Mouse (Mus musculus): ENCODE measurements at regions not wholly inside any gene's neighbourhood (a gene's known extent, or its start where the extent isn't known, plus 50 kb on each side); places are given as distances from the start of the nearest gene placed in this dataset.

DNA sequence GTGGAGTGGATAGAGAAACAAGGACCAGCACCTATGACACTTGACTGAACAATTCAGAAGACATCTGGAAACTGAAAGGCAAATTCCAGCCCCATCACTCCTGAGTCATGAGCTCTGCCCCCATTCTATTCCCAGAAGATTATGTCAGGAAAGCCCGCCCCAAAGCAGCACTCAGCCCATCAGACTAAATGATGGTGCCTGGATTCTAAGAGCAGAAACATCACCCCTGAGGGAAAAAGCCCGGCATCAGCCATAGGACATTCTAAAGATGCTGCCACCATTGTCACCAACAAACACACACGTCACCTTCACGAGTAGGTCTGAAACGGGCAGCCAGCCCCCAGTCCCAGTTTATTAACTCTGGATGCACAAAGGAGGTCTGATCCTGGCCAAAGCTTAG, 469.7 kb downstream of the Prss52 start:
- no peak overlapping the region for H3K9ac ChIP-seq (replicated peaks; ENCODE audit: low read length)
- no peaks in the 10 kb centered on the region for H3K9me3 ChIP-seq (ENCODE audit: low read length)
- H3K27me3 ChIP-seq (ENCODE audit: insufficient read depth, low read length): peaks cover under 1% of the 10 kb centered on the region; the same call in 1 of the 2 replicates
- no peak overlapping the region for H3K27ac ChIP-seq (ENCODE audit: low read length)
- H3K4me3 ChIP-seq (ENCODE audit: low read length): no peak overlapping the region
- no peaks in the 10 kb centered on the region for H3K36me3 ChIP-seq (ENCODE audit: insufficient read depth, low read length)
- no peak for ATAC-seq (ENCODE audit: low FRiP score, low TSS enrichment)
- WGBS: 76% methylated on average over 5 of the region's 5 CpGs
- H3K4me2 ChIP-seq (replicated peaks; ENCODE audit: low read depth, low read length): no peak overlapping the region
- no peaks in the 10 kb centered on the region for H3K4me1 ChIP-seq (ENCODE audit: insufficient read depth, low read length)

DNA sequence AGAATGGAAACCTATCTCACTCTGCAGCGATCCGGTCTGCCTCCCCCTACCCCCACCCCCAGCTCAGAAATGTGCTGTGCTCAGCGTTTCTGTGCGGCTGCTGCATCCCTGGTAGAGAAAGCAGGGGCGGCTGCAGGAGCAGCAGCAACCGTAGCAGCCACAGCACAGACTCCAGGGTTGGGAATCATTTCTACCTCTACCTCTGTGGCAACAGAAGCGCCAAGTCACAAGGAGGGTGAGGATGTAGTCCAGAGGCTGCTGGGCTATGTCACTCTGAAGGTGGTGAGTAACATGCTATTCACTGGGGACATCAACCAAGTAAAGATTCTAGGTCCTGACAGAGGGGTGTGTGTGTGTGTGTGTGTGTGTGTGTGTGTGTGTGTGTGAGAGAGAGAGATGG, 470.2 kb downstream of the Prss52 start:
- H3K4me3 ChIP-seq (ENCODE audit: low read length): no peak overlapping the region
- no peak for ATAC-seq (ENCODE audit: low FRiP score, low TSS enrichment)
- no peaks in the 10 kb centered on the region for H3K36me3 ChIP-seq (ENCODE audit: insufficient read depth, low read length)
- H3K9ac ChIP-seq (replicated peaks; ENCODE audit: low read length): no peak overlapping the region
- 61% methylated on average over 7 of the region's 7 CpGs for WGBS
- H3K27ac ChIP-seq (ENCODE audit: low read length): no peak overlapping the region
- no peaks in the 10 kb centered on the region for H3K9me3 ChIP-seq (ENCODE audit: low read length)
- peaks cover 5% of the 10 kb centered on the region; the same call in 1 of the 2 replicates for H3K27me3 ChIP-seq (ENCODE audit: insufficient read depth, low read length)
- H3K4me1 ChIP-seq (ENCODE audit: insufficient read depth, low read length): no peaks in the 10 kb centered on the region
- no peak overlapping the region for H3K4me2 ChIP-seq (replicated peaks; ENCODE audit: low read depth, low read length)

DNA sequence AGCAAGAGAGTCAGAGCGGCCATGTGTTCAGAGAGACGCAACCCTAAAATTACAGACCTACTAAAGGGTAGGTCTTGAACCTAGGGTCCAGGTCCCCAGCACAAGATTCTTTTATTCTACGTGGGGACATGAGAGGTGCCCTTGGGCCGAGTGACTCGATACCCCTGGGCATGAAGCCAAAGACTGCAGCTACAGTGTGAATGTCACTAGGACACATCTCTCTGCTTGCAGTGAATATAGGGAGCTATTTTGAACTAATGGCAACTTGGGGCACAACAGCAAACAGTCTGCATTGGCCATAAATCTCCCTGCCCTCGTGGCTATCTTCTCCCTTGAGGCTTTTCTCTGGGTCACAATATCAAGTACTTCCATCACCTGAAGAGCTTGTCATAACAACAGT, 470.7 kb downstream of the Prss52 start:
- Histone ChIP-seq H3K36me3 (ENCODE audit: insufficient read depth, low read length) (no peaks in the 10 kb centered on the region), H3K4me3 (ENCODE audit: low read length) (no peak overlapping the region), H3K27ac (ENCODE audit: low read length) (no peak overlapping the region), H3K9me3 (ENCODE audit: low read length) (no peaks in the 10 kb centered on the region), H3K9ac (replicated peaks; ENCODE audit: low read length) (no peak overlapping the region), H3K27me3 (ENCODE audit: insufficient read depth, low read length) (peaks cover 10% of the 10 kb centered on the region), H3K4me1 (ENCODE audit: insufficient read depth, low read length) (no peaks in the 10 kb centered on the region), H3K4me2 (replicated peaks; ENCODE audit: low read depth, low read length) (no peak overlapping the region)
- no peak for ATAC-seq (ENCODE audit: low FRiP score, low TSS enrichment)
- WGBS: 61% methylated on average over 6 of the region's 6 CpGs

DNA sequence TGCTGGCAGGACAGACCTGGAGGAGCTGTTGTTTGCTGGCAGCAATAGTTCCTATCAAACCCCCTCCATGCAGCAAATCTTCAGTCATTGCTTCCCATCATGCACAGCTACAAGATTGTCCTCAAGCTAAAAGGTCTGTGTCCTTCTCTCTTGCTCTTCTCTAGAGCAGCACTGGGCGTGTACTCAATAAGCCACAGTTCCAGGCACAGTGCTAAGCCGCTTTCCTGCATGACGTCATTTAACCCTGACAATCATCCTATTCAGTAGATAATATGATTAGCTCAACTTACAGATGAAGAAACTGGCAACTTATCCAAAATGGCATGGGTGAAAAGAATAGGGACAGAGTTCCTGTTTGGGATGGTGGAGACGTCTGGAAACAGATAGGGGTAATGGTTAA, 471.9 kb downstream of the Prss52 start:
- peaks cover 21% of the 10 kb centered on the region for H3K27me3 ChIP-seq (ENCODE audit: insufficient read depth, low read length)
- H3K4me2 ChIP-seq (replicated peaks; ENCODE audit: low read depth, low read length): no peak overlapping the region
- H3K4me1 ChIP-seq (ENCODE audit: insufficient read depth, low read length): no peaks in the 10 kb centered on the region
- no peak overlapping the region for H3K27ac ChIP-seq (ENCODE audit: low read length)
- no peaks in the 10 kb centered on the region for H3K9me3 ChIP-seq (ENCODE audit: low read length)
- H3K36me3 ChIP-seq (ENCODE audit: insufficient read depth, low read length): no peaks in the 10 kb centered on the region
- H3K4me3 ChIP-seq (ENCODE audit: low read length): no peak overlapping the region
- H3K9ac ChIP-seq (replicated peaks; ENCODE audit: low read length): no peak overlapping the region
- ATAC-seq (ENCODE audit: low FRiP score, low TSS enrichment): no peak
- 75% methylated on average over 4 of the region's 4 CpGs for WGBS

DNA sequence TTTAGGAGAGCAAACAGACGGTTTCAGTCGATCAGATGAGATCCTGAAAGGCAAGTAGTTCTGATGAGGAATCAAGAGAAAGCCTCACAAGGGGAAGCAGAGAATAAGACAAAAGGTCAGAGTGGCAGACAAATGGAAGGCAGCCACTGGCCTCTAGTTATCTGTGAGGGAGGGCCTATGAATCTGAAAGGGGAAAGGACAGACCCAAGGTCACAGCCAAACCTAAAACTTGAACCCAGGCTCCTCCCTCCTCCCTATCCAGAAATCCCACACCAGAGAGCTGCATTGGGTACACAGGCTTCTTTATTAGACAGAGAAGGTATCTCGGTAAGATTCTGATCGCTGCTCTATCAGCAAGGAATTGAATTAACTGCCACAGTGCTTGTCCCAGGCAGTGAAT, 476.0 kb downstream of the Prss52 start:
- H3K4me2 ChIP-seq (replicated peaks; ENCODE audit: low read depth, low read length): no peak overlapping the region
- H3K36me3 ChIP-seq (ENCODE audit: insufficient read depth, low read length): no peaks in the 10 kb centered on the region
- no peak overlapping the region for H3K9ac ChIP-seq (replicated peaks; ENCODE audit: low read length)
- H3K9me3 ChIP-seq (ENCODE audit: low read length): no peaks in the 10 kb centered on the region
- H3K27me3 ChIP-seq (ENCODE audit: insufficient read depth, low read length): peaks cover 60% of the 10 kb centered on the region
- no peak for ATAC-seq (ENCODE audit: low FRiP score, low TSS enrichment)
- H3K4me1 ChIP-seq (ENCODE audit: insufficient read depth, low read length): no peaks in the 10 kb centered on the region
- H3K4me3 ChIP-seq (ENCODE audit: low read length): no peak overlapping the region
- no peak overlapping the region for H3K27ac ChIP-seq (ENCODE audit: low read length)
- WGBS: 74% methylated on average over 4 of the region's 4 CpGs

DNA sequence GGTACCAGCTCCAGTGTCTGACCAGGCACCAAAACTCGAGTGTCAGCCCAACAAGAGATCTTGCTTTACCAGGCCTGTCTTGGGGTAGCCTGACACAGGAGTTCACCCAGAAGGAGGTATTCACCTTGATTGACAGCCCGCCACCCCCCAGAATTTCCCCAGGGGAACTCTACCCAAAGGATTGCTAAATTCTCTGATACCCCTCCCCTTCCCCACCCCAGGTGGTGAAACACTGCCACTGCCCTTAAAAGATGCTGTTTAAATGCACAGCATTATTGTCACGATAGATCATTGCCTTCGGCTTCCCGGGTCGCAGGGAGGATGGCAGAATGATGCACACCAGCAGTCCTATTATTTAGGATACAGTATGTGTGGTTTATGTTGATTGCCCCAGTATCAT, 476.8 kb downstream of the Prss52 start:
- Histone ChIP-seq H3K4me1 (ENCODE audit: insufficient read depth, low read length) (no peaks in the 10 kb centered on the region), H3K36me3 (ENCODE audit: insufficient read depth, low read length) (no peaks in the 10 kb centered on the region), H3K4me3 (ENCODE audit: low read length) (no peak overlapping the region), H3K4me2 (replicated peaks; ENCODE audit: low read depth, low read length) (no peak overlapping the region), H3K27me3 (ENCODE audit: insufficient read depth, low read length) (peaks cover 68% of the 10 kb centered on the region), H3K9ac (replicated peaks; ENCODE audit: low read length) (no peak overlapping the region), H3K9me3 (ENCODE audit: low read length) (no peaks in the 10 kb centered on the region), H3K27ac (ENCODE audit: low read length) (no peak overlapping the region)
- no peak for ATAC-seq (ENCODE audit: low FRiP score, low TSS enrichment)
- 31% methylated on average over 6 of the region's 6 CpGs for WGBS

DNA sequence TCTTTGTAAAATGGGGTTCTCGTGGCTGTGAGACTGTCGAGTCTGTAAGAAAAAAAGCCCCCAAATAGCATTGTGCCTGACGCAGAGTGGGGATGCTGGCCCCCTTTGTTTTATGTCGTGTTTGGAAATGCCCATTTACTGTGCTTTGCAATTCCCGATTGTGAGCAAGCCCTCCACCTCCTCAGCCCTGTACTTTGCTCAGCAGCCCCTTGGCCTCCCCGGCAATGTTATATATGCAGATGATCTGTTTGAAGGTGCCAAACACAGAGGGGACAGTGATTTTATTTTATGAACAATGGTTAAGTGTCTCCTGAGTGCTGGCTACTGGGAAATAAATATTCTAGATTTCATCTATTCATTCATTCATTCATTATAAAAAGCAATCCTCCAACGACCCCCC, 477.6 kb downstream of the Prss52 start:
- Histone ChIP-seq H3K4me3 (ENCODE audit: low read length) (no peak overlapping the region), H3K9me3 (ENCODE audit: low read length) (no peaks in the 10 kb centered on the region), H3K27me3 (ENCODE audit: insufficient read depth, low read length) (peaks cover 76% of the 10 kb centered on the region), H3K36me3 (ENCODE audit: insufficient read depth, low read length) (no peaks in the 10 kb centered on the region), H3K4me1 (ENCODE audit: insufficient read depth, low read length) (no peaks in the 10 kb centered on the region), H3K9ac (replicated peaks; ENCODE audit: low read length) (no peak overlapping the region), H3K27ac (ENCODE audit: low read length) (no peak overlapping the region), H3K4me2 (replicated peaks; ENCODE audit: low read depth, low read length) (no peak overlapping the region)
- whole genome bisulfite sequencing: 17% methylated on average over 7 of the region's 7 CpGs
- no peak for ATAC-seq (ENCODE audit: low FRiP score, low TSS enrichment)

DNA sequence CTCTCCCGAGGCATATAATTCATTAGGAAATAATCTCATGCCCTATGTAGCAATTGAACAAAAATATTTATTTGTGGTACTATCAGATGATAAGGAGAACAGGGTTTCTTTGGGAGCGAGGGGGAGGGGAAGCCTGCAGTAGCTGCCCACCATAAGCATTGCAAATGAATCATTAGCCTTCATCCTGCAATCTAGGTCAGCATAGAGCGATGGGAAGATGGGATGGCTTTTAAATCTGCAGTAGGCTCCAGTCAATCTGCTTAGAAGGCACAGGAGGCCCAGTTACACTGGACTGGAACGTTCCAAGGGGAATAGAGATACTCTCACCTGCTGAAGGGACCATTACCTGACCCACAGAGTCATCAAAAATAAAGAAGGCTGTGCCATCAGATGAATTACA, 478.7 kb downstream of the Prss52 start:
- H3K27ac ChIP-seq (ENCODE audit: low read length): no peak overlapping the region
- H3K27me3 ChIP-seq (ENCODE audit: insufficient read depth, low read length): peaks cover 87% of the 10 kb centered on the region
- no peaks in the 10 kb centered on the region for H3K9me3 ChIP-seq (ENCODE audit: low read length)
- ATAC-seq (ENCODE audit: low FRiP score, low TSS enrichment): no peak
- H3K9ac ChIP-seq (replicated peaks; ENCODE audit: low read length): no peak overlapping the region
- WGBS: 32% methylated on average over 4 of the region's 4 CpGs
- H3K4me1 ChIP-seq (ENCODE audit: insufficient read depth, low read length): peaks cover 10% of the 10 kb centered on the region; the same call in 1 of the 2 replicates
- H3K4me3 ChIP-seq (ENCODE audit: low read length): no peak overlapping the region
- H3K4me2 ChIP-seq (replicated peaks; ENCODE audit: low read depth, low read length): no peak overlapping the region
- no peaks in the 10 kb centered on the region for H3K36me3 ChIP-seq (ENCODE audit: insufficient read depth, low read length)

DNA sequence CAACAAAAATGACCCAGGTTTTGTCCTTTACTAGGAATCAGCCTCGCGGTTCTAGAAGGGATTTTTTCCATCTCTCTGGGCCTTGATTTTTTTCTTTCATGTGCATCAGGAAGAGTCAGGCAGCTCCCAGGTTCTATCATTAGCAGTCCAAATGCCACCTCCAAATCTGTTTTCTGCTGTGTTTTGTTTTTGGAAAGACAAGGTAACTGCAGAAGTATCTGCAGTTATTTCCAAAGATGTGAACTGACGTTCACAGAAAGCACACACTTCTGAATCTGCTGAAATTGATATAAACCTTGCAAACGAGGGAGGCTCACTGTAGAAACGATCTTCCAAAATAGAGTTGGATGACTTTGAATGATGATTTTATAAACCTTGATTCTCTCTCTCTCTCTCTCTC, 480.1 kb downstream of the Prss52 start:
- H3K4me3 ChIP-seq (ENCODE audit: low read length): no peak overlapping the region
- WGBS: 53% methylated on average over 5 of the region's 5 CpGs
- peaks cover 96% of the 10 kb centered on the region for H3K27me3 ChIP-seq (ENCODE audit: insufficient read depth, low read length)
- H3K4me1 ChIP-seq (ENCODE audit: insufficient read depth, low read length): peaks cover 10% of the 10 kb centered on the region; the same call in 1 of the 2 replicates
- H3K9me3 ChIP-seq (ENCODE audit: low read length): no peaks in the 10 kb centered on the region
- H3K36me3 ChIP-seq (ENCODE audit: insufficient read depth, low read length): no peaks in the 10 kb centered on the region
- no peak overlapping the region for H3K4me2 ChIP-seq (replicated peaks; ENCODE audit: low read depth, low read length)
- no peak for ATAC-seq (ENCODE audit: low FRiP score, low TSS enrichment)
- no peak overlapping the region for H3K27ac ChIP-seq (ENCODE audit: low read length)
- H3K9ac ChIP-seq (replicated peaks; ENCODE audit: low read length): no peak overlapping the region

DNA sequence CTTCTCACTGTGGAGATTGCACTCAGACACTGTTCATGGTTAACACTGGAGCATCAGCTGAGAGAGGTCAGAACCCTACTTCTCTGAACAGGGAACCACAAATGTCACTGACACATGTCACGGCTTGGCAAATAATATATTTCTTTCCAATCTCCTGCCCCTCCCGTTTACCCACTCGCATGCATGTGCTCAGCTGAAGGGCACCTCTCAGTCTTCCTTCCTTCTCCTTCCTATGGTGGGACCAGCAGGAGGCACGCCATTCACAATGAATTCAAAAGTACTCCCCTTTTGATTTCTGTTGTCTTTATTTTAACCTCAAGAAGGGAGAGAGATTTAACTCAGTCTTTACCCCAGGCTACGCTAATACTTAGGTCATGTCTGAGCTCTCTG, 481.0 kb downstream of the Prss52 start:
- no peak overlapping the region for H3K4me3 ChIP-seq (ENCODE audit: low read length)
- 16% methylated on average over 5 of the region's 5 CpGs for WGBS
- H3K9ac ChIP-seq (replicated peaks; ENCODE audit: low read length): no peak overlapping the region
- H3K27ac ChIP-seq (ENCODE audit: low read length): no peak overlapping the region
- H3K4me1 ChIP-seq (ENCODE audit: insufficient read depth, low read length): peaks cover 18% of the 10 kb centered on the region
- H3K36me3 ChIP-seq (ENCODE audit: insufficient read depth, low read length): no peaks in the 10 kb centered on the region
- H3K9me3 ChIP-seq (ENCODE audit: low read length): no peaks in the 10 kb centered on the region
- peaks cover 97% of the 10 kb centered on the region for H3K27me3 ChIP-seq (ENCODE audit: insufficient read depth, low read length)
- ATAC-seq (ENCODE audit: low FRiP score, low TSS enrichment): no peak
- H3K4me2 ChIP-seq (replicated peaks; ENCODE audit: low read depth, low read length): no peak overlapping the region

Data from kidney, embryonic 16.5 days (tissue).